Mouse (Mus musculus): Measurements from ENCODE around the gene Ppfibp2. TPM values are rescaled to one million over a fixed set of nuclear protein-coding genes. Genes with fewer than 3 reads are reported as not detected.

The Ppfibp2 gene
- total RNA-seq, 2 experiments from 2014 or later, result 13.0 to 17.5 TPM

DNA sequence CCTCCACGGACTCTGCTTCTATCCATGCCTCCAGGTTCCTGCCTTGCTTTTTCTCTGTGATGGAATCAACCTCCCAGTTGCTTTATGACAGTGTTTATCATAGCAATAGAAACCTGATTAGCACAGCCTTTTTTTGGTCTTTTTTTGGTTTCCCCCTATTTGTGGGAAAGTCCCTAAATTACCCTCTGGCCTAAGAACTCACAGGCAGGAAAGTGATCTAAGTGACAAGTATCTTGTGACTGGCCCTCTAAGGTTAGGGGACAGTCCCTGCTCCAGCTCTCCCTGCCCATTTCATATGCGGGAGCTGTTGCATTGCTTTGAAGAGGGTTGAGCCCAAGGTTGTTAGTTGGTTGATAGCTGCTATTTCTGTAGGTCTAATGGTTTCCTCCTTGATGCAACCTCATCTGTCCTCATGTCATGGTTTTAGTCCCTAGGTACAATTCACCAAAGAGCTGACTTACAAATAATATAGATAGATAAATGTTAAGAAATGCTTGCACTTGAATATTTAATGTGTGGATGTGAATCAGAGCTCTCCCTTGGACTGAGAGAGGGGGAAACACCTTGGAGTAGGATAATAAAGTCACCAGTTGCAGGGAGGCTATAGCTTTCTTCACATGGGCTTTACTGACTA, 14.7 kb downstream of the Ppfibp2 start:
- DNase-seq, result no peak

DNA sequence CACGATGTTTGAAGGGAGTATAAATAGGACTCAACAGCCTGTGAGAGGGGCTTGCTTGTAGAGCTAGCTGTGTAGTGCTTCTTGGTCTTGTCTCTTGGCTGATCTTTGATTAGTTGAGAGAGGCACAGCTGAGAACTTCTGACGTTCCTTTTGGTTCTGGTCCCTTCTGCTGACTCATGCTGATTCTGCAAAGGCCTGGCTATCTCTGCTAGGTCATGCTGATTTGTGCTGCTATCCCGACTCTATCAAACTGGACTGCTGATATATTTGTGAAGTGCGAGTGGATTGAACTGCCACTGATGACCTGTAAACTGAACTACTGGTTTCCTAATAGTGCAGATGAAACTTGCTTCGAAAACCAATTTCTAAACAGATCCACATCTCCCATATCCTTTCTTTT, 15.9 kb downstream of the Ppfibp2 start:
- intact Hi-C loops (cut with DNase I), result no loop called here
- no peak for DNase-seq

More for the DNA sequence above, 14.7 kb downstream of the Ppfibp2 start:
- intact Hi-C loops (cut with DNase I), result no loop called here

DNA sequence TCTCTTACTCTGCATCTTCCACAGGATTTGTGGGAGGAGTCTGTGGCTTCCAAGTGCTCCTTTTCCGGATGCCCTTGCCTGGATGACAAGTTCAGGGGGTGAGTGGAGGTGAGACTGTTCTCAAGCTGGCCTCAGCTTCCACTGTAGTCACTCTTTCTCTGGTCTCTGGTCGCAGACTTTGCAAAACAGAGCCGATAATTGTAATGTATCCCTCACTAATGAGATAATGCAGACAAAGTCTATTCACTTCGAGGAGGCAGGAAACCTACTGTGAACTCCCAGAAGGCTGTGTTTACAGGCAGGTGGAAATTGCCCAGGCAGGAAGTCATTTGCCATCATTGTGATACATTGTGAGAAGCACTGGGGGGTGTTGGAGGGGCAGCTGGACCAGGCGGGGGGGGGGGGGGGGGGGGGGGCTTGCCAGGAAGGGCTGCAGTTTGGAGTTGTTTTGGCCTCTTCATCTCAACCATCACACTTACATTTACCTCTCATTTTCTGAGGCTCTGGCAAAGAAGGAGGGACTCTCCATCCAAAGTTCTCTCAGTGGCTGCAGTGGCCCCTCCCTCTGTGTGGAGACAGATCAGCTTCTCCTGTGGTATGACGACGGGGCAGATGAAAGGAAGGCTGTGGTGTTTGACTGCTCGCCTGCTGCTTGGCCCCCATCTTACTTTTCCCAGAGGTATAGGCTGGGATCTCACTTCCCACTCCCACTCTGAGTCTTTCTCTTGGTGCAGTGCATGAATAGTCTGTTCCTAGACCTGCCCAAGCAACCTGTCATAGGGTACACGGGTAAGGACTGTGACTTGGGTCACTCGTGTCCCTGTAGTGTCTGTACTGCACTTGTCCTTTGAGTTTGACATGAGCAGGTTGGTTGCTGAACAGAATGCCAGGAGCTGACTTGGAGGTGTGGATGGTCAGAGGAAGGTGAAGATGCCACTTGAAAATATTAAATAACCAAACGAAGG, 23.3 kb downstream of the Ppfibp2 start:
- DNase-seq, result no peak
- intact Hi-C loops (cut with DNase I), result no loop called here

DNA sequence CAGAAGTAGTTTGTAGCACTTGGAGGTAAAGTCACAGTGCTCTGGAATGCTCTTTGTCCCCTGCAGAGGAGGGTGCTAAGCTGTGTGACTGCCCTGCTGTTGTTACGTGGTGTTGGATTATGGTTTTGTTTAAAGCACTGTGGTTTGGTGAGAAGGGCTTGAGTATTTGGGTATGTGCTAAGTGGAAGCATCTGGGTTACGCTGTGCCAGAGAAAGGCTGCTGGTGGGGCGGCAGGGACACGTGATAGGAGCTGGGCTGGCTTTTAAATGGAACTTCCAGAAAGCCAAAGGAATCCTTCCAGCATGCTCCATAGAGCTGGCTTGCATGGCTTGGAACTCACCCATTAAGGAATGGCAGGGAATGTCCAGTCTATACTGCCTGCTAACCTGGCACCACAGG, 24.2 kb downstream of the Ppfibp2 start:
- intact Hi-C loops (cut with DNase I), result no loop called here
- DNase-seq, result peak in 1 of 2 experiments; percentile 12

DNA sequence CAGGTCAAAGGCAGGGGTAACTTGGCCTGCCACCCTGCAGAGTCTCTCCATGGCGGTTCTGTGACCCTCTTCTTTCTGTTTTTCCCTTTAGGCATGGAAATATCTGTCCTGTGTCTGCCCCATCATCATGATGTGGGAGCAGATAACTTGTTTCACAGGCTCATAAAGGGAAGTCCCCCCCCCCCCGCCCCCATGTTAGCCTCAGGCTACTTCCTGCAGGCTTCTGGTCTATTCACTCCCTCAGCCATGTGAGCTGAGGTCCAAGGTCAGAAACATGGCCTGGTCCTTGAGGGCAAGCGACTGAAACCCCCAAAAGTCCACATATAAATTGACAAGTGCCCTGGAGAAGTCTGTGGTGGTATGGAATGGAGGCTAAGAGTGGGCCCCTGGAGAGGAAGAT, 25.1 kb downstream of the Ppfibp2 start:
- intact Hi-C loops (cut with DNase I), result no loop called here
- DNase-seq, result no peak

DNA sequence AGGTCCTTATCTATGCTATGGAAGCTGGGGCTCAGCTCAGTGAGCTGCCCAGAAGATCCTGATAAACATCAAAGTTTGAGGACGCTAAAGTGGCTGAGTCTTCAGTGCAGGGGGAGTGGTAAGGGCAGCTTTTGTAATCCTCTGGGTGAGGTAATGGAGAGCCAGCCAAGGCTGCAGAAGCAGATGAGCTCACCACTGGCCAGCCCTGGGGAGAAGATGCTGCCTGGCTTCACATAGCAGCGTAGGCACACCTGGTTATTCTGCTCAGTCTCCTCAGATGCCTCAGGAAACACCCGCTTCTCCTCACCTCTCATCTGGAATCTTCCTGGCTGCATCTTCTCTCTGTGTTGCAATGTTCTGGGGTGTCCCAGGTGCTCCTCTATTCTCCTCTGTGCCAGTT, 29.4 kb downstream of the Ppfibp2 start:
- DNase-seq, result no peak
- intact Hi-C loops (cut with DNase I), result no loop called here

DNA sequence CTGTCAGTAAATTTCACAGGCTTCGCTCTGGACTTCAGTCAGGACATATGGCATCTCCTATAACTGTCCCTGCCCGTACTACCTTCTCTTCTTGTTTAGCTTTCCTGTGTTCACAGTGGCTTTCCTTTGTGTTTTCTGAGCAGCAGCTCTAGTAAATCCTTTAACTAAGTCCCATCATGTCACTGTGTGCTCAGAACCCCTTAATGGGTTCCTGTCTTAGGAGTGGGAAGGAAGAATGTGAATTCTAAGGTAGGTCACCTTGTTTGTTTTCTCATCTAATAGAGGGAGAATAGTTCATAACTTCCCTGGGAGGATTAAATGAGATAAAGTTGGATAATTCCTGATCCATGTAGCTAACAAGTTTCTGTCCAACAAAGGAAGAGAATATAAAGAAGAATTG, 30.1 kb downstream of the Ppfibp2 start, which contains the start of gene 5330417H12Rik:
Gene 5330417H12Rik (minus strand): TSS at position 101 of the 400 bp plus-strand sequence.
- no peak for DNase-seq
- intact Hi-C loops (cut with DNase I), result no loop called here

DNA sequence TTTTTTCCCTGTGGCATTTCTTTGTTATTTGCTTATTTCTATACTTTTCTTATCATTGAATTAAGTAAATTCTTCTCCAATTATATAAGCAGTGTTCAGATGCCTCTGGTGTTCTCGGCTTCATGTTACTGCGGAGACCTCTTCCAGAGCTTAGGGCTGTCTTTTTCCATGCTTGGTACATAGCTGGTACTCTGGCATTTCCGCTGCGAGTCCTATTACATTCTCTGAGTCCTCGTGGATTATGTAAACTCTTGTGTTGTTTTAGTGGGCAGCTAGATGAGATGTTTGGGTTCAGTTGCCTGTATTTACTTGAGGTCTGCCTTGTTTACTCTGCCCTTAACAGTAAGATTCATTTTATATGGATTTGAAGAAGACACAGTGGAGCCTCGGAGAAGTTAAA, 30.8 kb downstream of the Ppfibp2 start:
- DNase-seq, result no peak
- intact Hi-C loops (cut with DNase I), result no loop called here

DNA sequence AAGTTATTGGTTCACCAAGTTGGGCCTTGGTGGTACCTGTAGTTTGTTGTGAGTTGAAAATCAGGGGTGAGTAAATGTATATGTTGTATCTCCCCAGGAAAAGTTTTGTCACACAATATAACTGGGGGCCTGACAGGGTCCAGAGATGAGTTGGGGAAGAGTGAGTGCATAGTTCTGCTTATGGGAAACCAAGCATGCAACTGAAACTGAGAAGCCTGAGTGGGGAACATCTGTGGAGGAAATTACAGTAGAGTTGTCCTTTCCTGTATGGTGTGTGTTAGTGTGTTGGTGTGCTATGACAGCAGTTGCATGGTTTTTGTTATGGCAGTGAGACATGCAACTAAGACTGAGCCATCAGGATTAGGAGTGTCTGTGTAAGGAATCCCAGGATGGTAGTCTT, 33.4 kb downstream of the Ppfibp2 start:
- intact Hi-C loops (cut with DNase I), result no loop called here
- no peak for DNase-seq

DNA sequence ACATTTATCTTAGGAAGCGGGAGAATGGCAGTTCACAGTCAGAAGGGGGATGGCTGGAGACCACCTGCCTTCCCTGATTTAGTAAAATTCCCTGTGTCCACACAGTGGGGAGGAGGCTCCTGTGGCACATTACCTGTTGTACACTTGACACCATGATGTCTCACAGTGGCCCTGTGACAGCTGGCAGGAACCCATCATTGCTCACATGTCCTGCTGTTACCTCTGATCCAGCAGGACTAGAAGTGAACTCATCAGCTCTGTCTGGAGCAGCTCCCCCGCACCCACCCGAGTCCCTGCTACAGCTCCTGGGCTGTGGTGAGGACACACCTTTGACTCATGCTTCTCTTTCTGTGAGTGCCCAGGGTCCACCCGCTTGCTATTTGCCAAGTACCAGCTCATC, 38.2 kb downstream of the Ppfibp2 start:
- intact Hi-C loops (cut with DNase I), result no loop called here

DNA sequence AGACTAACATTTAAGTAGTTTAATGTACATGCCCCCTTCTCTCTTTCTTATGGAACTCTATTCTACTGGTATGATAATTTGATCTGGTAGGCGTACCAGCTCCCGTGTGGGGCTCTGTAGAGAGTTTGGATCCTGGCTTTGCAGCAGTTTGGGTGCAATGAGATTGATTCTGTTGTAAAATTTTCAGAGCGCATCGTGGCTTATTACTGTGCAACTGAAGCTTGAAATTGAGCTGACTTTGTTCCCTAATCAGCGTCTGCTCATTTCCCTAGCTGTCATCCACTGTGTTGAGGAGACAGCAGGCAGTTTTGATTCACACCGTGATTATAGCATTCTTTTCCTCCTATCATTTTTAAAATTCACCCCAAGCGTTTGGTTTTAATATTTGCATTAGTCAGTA, 42.4 kb downstream of the Ppfibp2 start:
- no peak for DNase-seq
- intact Hi-C loops (cut with DNase I), result no loop called here

More for the DNA sequence above, 38.2 kb downstream of the Ppfibp2 start:
- DNase-seq, result no peak

DNA sequence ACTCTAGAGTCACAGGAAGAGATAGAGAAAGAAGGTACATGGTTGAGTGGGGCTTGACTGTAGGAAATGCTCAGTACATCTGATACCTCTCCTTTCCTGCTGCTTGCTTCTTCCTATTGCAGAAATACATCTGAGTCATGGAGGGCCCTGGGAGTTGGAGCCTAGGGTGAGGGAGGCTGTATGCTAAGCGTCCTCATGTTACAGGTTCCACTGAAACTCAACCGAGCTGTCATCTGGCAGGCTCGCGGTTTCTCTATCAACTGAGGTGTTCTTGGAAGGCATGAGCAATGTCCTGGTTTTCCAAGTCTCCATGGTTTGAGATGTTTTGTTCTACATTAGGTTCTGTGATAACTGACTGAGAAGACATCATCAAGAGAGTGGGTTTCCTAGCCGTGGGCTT, 43.0 kb downstream of the Ppfibp2 start:
- DNase-seq, result no peak
- intact Hi-C loops (cut with DNase I), result no loop called here

DNA sequence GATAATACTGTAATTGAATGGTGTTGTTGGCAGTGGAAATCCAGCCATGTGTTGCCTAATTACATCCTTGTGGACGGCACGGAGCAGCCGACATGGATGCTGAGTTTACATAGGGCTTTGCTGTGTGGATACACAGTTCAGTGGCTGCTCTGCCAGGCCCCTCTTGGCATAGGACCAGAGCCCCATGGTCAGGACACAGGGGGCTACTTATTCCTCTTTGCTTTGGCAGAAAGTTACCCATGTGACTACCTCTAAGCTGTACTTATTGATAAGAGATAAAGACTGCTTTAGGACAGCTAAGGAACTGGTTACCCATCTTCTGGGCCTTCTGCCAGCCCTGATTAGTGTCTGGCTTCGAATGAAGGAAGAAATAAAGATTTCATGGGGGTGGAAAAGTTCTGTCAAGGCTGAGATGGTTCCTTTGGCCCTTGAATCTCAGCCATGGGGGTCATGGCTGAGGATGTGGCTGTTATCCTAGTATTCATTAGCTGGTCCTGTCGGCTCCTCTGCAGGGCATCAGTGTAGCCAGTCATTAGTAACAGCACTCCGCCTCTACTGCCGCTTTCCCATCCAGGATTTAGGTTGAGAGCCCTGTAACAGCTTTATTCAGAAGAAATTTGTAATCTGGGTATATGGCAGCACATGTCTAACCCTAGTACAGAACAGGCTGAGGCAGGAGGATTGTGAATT, 47.7 kb downstream of the Ppfibp2 start:
- intact Hi-C loops (cut with DNase I), result no loop called here
- DNase-seq, result no peak

DNA sequence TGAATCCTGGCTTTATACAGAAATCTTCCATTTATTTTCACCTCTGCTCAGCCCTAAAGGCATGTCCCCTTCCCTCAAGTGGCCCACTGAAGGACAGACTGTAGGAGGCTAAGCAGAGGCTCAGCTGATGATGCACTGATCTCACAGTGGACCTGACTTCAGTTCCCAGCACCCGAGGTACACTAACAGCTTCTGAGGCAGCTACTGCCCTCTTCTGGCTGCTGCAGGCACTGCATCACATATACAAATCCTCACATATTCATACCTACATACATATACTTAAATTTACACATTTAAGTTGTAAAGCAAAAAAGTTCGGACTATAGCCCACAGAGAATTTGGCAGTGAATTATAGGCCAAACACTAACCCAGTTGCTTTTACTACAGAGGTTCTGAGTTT, 50.0 kb downstream of the Ppfibp2 start:
- intact Hi-C loops (cut with DNase I), result no loop called here
- no peak for DNase-seq

DNA sequence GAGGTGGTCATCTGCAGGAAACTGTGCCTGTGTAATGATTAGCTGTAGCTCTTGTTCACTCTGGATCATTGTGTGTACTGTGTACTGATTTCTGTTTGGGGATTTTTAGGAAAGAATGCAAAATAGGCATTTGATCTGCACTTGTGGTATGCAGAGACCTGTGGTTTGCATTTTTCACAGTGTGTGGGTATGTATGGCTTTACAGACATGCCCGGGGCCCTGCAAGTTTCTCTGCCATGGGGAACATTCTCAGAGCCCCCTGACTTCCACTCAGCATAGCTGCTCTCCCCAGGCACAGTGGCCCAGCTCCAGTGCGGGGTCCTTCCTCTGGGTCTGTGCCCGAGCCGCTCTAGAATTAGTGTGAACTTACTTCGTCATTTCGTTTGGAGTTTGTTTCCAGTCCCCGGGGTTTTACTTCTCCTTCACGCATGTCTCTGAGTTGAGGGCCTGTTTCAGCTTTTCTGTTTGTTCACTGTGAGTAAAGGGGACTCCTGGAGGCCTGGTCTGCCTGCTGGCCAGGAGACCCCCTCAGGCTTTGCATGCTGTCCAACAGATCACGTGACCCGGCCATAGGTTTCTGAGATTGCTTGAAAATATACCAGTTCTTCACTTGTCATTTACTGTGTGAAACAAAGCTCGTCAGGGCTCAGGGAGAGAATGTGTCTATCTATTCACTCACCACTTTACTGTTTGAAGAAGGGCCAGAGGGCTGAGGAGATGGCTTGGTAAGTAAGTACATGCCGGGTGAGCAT, 54.1 kb downstream of the Ppfibp2 start:
- DNase-seq, result no peak
- intact Hi-C loops (cut with DNase I), result no loop called here

DNA sequence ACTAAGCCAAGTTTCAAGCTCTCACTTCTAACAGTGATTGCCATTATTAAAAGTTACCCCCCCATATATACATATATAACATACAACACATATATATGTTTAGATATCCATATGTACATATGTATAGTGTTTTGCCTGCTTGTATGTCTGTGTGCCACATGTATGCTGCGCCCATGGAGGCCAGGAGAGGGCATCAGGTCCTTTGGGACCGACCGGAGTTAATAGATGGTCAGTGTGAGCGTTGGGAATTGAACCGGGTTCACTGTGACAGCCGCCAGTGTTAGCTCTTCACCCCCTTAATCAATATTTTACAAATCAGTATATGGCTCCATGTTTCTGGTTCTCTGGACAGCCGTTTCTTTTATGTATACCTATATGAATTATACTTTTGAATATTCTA, 55.0 kb downstream of the Ppfibp2 start:
- intact Hi-C loops (cut with DNase I), result no loop called here
- no peak for DNase-seq

DNA sequence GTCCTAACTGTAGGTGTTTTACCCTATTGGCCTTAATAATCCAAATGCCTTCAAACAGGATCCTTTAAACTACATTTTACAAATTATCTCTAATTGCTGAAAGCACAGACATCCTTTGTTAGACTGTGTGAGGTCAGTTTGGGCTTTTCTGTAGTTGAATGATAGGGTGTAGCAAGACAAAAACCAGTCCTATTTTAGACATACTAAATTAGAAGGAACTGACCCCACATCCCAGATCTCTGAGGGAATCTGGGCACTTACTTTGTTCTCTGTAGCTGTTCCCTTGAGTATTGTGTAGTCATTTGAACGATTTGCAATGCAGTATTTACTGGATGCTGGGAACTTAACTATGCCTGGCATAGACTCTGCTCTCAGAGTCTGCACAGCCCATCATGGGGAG, 56.8 kb downstream of the Ppfibp2 start:
- no peak for DNase-seq
- intact Hi-C loops (cut with DNase I), result no loop called here

DNA sequence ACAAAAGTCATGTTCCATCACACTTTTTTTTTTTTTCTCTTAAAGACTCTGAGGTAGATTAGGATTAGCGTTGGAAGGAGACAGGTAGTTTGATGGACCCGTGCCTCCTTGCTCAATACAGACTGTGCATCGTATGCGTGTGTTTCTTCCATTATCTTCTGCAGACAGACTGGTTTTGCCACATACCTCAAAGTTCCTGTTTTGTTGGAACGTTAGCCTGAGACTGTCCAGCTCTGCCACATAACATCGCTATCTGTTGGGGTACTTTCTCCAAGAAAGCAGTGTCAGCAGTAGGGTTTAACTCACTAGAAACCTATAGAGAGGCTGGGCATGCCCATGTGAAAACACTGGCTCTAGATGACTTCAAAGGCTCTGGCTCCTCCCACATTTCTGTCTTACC, 61.4 kb downstream of the Ppfibp2 start:
- intact Hi-C loops (cut with DNase I), result loop anchor here (5.0 kb wide), 1 partner anchor 131 kb away; no protein-coding TSS in a partner anchor
- no peak for DNase-seq

DNA sequence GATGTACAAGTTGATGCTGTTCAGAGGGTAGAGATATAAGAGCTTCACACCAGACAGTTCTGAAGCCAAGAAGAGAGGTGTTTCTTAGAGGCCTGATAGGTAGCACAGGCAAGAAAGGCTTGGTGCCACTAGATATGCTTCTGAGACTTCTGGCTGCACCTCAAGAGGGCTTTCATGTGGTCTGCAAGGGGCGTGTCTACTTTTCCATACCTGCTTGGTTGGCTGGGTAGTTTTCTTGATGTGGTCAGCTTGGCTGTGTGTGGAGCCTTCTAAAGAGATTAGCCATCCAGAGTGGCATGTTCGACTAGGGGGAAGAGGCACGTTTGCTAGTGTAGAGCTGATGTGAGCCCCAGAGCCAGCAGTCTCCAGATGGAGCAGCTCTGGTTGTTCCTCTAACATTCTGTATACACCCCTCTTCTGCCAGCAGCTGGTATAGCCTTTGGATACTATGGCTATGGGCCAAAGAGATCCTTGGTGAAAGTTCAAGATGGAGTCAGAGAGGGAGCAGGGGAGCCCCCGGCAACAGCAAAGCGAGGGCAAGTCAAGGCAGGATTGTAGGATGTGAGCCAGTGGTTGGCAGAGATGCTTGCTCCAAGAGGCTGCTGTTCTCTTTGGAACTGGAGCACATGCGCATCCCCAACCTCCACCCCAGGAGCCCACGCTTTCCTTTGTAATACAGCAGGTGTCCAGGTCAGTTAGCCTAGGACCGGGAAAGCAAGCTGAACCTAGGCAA, 64.3 kb downstream of the Ppfibp2 start:
- intact Hi-C loops (cut with DNase I), result loop anchor here (5.0 kb wide), 1 partner anchor 128 kb away; no protein-coding TSS in a partner anchor
- no peak for DNase-seq

Data from heart, postnatal 10 days (tissue).